Mouse (Mus musculus): ENCODE results near the gene Coq9.

DNA sequence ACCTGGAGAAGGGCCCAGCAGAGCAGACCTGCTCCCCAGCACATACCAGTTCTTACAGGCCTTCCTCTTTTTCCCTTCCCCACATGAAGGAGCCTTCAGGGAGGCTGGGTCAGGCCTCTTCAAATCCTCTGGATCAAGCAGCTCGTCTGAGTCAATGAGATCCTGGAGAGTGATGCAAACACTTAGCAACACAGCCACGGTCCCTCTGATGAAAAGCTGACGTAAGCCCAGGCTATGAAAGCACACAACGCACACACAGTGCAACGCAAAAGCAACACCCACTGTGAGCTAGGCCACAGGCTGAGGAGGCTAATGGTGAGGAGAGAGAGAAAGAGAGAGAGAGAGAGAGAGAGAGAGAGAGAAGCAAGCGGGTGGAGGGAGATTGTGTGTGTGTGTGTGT, 13.0 kb upstream of the Coq9 start:
- TF ChIP-seq HCFC1 (IDR thresholded peaks at IDR 0.05; ENCODE audit: borderline replicate concordance, insufficient read depth, low read length) = no peak
- no peak for TF ChIP-seq ZC3H11A (IDR thresholded peaks at IDR 0.05; ENCODE audit: borderline replicate concordance, low read depth, low read length)
- no peak for TF ChIP-seq CHD2 (IDR thresholded peaks at IDR 0.05; ENCODE audit: low read depth, low read length)
- TF ChIP-seq ZNF384 (IDR thresholded peaks at IDR 0.05; ENCODE audit: low read depth, low read length) = no peak

Measured in ES-E14 (cell line).